Mouse (Mus musculus) neural tube, embryonic 15.5 days (tissue): Measurements from ENCODE around the gene Sh3tc1. TPM values are rescaled to one million over a fixed set of nuclear protein-coding genes. Genes with fewer than 3 reads are reported as not detected.

Experiments used
- ATAC-seq: fragments of 200-750 bp; cut with Nextera tagmentation; 2 replicates; pipeline ENCODE4 v1.8.0; 2017; ENCODE audit warnings: mild to moderate bottlenecking, moderate TSS enrichment, moderate library complexity; ENCODE audit not compliant: low FRiP score
- H3K27ac ChIP-seq: fragments of 300-500 bp; sonication (generic); replicated peaks from 2 replicates; pipeline ENCODE4 v1.5.1; 2015; ENCODE audit warnings: mild to moderate bottlenecking, inconsistent platforms
- H3K27me3 ChIP-seq: fragments of 300-500 bp; sonication (generic); replicated peaks from 2 replicates; pipeline ENCODE4 v1.6.1; 2015; ENCODE audit warnings: inconsistent platforms
- H3K36me3 ChIP-seq: fragments of 300-500 bp; sonication (generic); 2 replicates; pipeline ENCODE4 v1.6.1; 2015; ENCODE audit warnings: inconsistent platforms
- H3K4me1 ChIP-seq: fragments of 300-500 bp; sonication (generic); 2 replicates; pipeline ENCODE4 v1.6.1; 2015; ENCODE audit warnings: inconsistent platforms
- H3K4me2 ChIP-seq: fragments of 300-500 bp; sonication (generic); 2 replicates; pipeline ENCODE4 v1.6.1; 2015; ENCODE audit warnings: inconsistent platforms, mild to moderate bottlenecking, moderate library complexity
- H3K4me3 ChIP-seq: fragments of 300-500 bp; sonication (generic); replicated peaks from 2 replicates; pipeline ENCODE4 v1.5.1; 2015; ENCODE audit warnings: mild to moderate bottlenecking, inconsistent platforms
- H3K9ac ChIP-seq: fragments of 300-500 bp; sonication (generic); replicated peaks from 2 replicates; pipeline ENCODE4 v1.6.1; 2015; ENCODE audit warnings: mild to moderate bottlenecking, inconsistent platforms
- H3K9me3 ChIP-seq: fragments of 300-500 bp; sonication (generic); replicated peaks from 2 replicates; pipeline ENCODE4 v1.6.1; 2016; ENCODE audit warnings: inconsistent platforms
- WGBS: fragments of 180-500 bp; shearing (Covaris S2); methylation state at CpG from one replicate; pipeline ENCODE4 v1.1.7; 2015; ENCODE audit warnings: mixed read lengths; 5-methylcytosine and 5-hydroxymethylcytosine counted together
- polyA plus RNA-seq: library from polyadenylated mRNA; unstranded; fragments of >200 nt; fragmentation: Nextera tagmentation; extraction: Ambion mirVana; gene quantifications from 2 replicates; pipeline ENCODE4 v1.2.1, GENCODE M21; 2015

Sh3tc1 gene
- polyA plus RNA-seq, 1 experiment from 2014 or later, result 3.6 TPM

DNA sequence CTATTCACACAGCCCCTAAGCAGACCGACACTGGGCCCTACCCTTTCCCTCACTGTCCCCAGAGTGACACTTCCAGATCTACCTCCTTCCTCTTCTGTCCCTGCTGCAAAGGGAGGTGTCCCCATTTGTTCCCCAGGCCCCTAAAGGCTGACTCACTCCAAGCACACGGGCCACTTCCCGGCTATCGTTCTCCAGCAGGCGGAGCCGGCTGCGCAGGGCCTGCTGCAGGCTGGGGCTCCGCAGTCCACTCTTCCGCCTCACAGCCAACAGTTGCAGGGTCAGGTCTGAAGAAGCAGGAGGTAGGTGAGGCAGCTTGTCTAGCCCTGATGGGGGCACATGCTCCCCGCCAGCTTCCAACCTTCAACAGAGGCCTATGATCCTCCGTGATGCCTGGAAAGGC lies 21.0 kb downstream of the Sh3tc1 start:
- no peak overlapping the region for H3K4me3 ChIP-seq
- H3K4me1 ChIP-seq, result no peaks in the 10 kb centered on the region
- no peak for ATAC-seq
- no peaks in the 10 kb centered on the region for H3K36me3 ChIP-seq
- H3K27ac ChIP-seq, result no peak overlapping the region
- H3K27me3 ChIP-seq, result no peaks in the 10 kb centered on the region
- no peak overlapping the region for H3K4me2 ChIP-seq
- WGBS, result 78% methylated on average over 11 of the region's 11 CpGs
- no peak overlapping the region for H3K9ac ChIP-seq
- H3K9me3 ChIP-seq, result no peaks in the 10 kb centered on the region

DNA sequence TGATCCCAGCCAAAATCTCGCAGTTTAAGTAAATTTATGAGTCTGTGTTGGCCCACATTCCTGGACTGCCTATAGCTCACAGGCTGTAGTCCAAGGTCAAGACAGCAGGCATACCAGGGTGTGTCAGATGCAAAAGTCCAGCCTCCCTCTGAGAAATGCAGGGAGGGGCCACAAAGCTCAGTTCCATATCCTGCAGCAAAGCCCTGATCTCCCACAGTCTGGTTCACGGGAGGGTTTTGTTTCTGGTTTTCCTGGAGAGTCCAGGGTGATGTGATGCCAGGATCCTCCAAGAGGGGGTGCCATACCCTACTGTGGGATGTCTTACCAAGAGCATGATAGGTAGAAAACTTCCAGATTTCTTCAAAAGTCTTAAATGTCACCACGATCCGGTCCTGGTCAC lies 21.8 kb downstream of the Sh3tc1 start:
- Histone ChIP-seq H3K27me3 (no peaks in the 10 kb centered on the region), H3K36me3 (no peaks in the 10 kb centered on the region), H3K9ac (no peak overlapping the region), H3K4me2 (no peak overlapping the region), H3K27ac (no peak overlapping the region), H3K4me1 (no peaks in the 10 kb centered on the region; the same call in 1 of the 2 replicates), H3K4me3 (no peak overlapping the region), H3K9me3 (no peaks in the 10 kb centered on the region)
- no peak for ATAC-seq
- 55% methylated on average over 4 of the region's 4 CpGs for WGBS

DNA sequence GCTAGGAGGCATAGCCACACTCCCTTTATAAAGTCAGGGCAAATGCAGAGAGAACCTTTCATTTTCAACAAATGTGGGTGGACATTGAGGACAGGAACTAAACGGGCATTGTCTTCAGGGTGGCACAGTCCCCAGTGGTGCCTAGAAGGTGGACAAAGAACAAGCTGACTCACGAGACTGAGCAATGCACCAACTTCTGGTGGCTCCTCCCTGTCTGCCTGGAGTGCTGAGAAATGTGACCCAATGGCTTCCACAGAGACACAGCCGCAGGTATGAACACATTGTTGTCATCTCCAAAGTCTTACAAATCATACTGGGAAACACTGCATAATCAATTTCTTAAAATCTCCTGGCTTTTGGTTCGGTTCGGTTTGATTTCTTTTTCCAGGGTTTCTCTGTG lies 22.3 kb downstream of the Sh3tc1 start:
- no peak overlapping the region for H3K4me3 ChIP-seq
- no peaks in the 10 kb centered on the region for H3K9me3 ChIP-seq
- no peak overlapping the region for H3K9ac ChIP-seq
- ATAC-seq, result no peak
- no peaks in the 10 kb centered on the region for H3K36me3 ChIP-seq
- 87% methylated on average over 5 of the region's 5 CpGs for WGBS
- no peaks in the 10 kb centered on the region; the same call in 1 of the 2 replicates for H3K4me1 ChIP-seq
- no peaks in the 10 kb centered on the region for H3K27me3 ChIP-seq
- no peak overlapping the region for H3K27ac ChIP-seq
- H3K4me2 ChIP-seq, result no peak overlapping the region

DNA sequence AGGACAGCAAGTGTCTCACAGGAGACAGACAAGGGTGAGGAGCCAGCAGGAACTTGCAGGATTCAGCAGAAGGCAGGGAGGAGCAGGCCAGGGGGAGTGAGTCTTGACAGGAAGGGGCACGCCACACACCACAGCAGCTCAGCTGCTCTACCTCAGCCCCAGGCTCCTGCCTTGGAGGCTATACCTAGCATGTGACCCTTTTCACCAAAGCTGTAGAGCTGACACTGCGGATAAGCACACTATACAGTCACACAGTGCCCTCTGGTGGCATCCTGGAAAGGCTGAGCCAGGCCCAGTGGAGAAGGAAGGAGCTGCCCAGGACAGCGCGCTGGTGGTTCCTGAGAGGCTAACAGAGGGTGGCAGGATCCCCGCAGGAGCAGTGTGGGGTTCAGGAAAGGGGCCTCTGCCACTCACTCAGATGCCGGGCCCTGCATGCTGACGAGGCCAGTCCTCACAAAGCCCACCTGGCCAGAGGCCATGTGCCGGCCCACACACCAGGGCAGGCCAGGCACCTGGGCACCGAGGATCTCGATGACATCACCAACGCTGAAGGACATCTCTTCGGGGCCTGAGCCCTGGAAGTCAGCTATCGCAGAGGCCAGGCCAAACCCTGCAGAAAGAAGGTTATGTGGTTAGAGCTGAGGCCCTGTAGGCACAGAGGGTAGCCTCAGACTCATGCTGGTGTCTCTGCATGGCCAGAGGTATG lies 26.0 kb downstream of the Sh3tc1 start:
- no peaks in the 10 kb centered on the region for H3K36me3 ChIP-seq
- no peak overlapping the region for H3K27ac ChIP-seq
- peaks cover 4% of the 10 kb centered on the region; the same call in 1 of the 2 replicates for H3K4me1 ChIP-seq
- H3K9me3 ChIP-seq, result no peaks in the 10 kb centered on the region
- no peaks in the 10 kb centered on the region for H3K27me3 ChIP-seq
- peak; percentile 92 for ATAC-seq
- H3K4me2 ChIP-seq, result no peak overlapping the region
- H3K4me3 ChIP-seq, result no peak overlapping the region
- WGBS, result 52% methylated on average over 13 of the region's 13 CpGs
- H3K9ac ChIP-seq, result no peak overlapping the region

DNA sequence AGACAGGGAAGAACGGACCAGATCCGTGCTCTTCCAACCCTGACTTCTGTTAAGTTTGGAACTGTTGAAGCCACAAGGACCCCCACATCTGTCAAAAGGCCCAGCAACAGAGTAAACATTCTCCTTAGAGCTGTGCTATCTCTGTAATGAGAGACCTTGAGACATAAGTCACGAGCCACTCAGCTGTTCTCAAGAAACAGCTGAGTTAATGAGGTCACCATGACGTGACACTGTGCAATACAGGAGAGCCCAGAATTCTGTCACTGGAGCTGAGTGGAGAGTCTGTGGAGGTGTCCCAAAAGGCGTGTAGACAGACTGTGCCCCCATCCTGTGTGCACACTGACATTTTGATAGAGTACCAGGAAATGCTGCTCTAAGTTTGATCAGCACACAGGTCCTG lies 27.3 kb downstream of the Sh3tc1 start:
- no peak for ATAC-seq
- H3K27ac ChIP-seq, result no peak overlapping the region
- H3K4me2 ChIP-seq, result no peak overlapping the region
- 77% methylated on average over 5 of the region's 5 CpGs for WGBS
- H3K4me3 ChIP-seq, result no peak overlapping the region
- no peaks in the 10 kb centered on the region for H3K27me3 ChIP-seq
- H3K4me1 ChIP-seq, result peaks cover 4% of the 10 kb centered on the region; the same call in 1 of the 2 replicates
- H3K9ac ChIP-seq, result no peak overlapping the region
- H3K9me3 ChIP-seq, result no peaks in the 10 kb centered on the region
- H3K36me3 ChIP-seq, result no peaks in the 10 kb centered on the region

DNA sequence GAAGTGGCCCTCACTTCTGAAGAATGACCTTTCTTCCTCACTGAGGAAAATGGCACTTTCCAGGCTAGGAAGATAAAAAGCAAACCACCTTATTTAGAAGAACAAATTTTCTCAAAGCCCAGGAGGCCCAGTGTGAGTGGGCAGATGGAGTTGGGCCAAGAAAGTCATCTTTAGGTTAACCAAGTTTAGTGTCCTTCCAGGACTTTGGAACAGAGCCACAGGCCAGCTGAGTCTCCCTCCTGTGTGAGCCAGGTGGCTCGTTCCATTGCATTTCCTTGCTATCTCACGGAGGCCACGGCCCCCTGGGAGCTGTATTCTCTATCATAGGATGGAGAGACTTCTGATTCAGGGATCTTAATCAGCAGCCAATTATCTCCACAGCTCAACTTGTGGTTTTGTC lies 28.9 kb downstream of the Sh3tc1 start:
- Histone ChIP-seq H3K4me2 (no peak overlapping the region), H3K4me3 (no peak overlapping the region), H3K4me1 (peaks cover 4% of the 10 kb centered on the region; the same call in 1 of the 2 replicates), H3K9me3 (no peaks in the 10 kb centered on the region), H3K36me3 (no peaks in the 10 kb centered on the region), H3K27me3 (no peaks in the 10 kb centered on the region), H3K27ac (no peak overlapping the region), H3K9ac (no peak overlapping the region)
- ATAC-seq, result no peak
- 47% methylated on average over 3 of the region's 3 CpGs for WGBS

DNA sequence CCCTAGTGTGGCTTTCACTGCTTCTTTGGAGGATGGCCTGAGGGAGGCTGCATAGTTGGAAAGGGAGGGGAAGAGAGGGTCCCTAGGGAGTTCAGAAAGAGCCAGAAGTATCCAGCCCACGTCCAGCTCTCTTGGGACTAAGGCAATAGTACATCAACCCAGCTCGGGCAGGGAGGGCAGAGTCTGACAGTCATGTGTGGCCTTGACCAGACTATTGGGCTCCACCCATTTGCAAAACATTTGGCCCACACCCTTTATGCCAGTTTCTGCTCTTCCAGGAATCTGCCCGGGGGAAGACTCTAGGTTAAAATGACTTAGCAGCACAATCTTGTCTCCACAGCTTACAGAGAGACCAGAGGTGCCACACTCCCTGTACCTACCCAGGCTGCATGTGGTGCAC lies 29.3 kb downstream of the Sh3tc1 start:
- Histone ChIP-seq H3K36me3 (no peaks in the 10 kb centered on the region), H3K27me3 (no peaks in the 10 kb centered on the region), H3K27ac (no peak overlapping the region), H3K4me3 (no peak overlapping the region), H3K4me1 (peaks cover 4% of the 10 kb centered on the region; the same call in 1 of the 2 replicates), H3K4me2 (no peak overlapping the region), H3K9me3 (no peaks in the 10 kb centered on the region), H3K9ac (no peak overlapping the region)
- no peak for ATAC-seq
- WGBS, result 55% methylated on average over 3 of the region's 3 CpGs

DNA sequence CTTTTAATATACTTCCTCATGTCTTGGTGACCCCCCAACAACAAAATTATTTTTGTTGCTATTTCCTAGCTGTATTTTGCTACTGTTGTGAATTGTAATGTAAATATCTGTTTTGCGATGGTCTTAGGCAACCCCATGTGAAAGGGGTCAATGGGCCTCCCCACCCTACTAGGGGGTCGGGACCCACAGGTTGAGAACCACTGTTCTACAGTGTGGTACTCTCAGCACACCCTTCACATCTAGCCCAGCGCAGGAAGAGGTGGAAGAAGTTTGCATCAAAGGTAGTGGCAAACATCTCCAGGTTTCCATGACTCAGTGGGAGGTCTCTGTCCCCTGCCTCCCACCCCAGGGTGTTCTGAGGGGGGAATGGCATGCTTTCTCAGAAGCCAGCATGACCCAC lies 34.4 kb downstream of the Sh3tc1 start:
- Histone ChIP-seq H3K9ac (no peak overlapping the region), H3K36me3 (no peaks in the 10 kb centered on the region), H3K27me3 (no peaks in the 10 kb centered on the region), H3K4me1 (no peaks in the 10 kb centered on the region), H3K4me3 (no peak overlapping the region), H3K4me2 (no peak overlapping the region), H3K27ac (no peak overlapping the region), H3K9me3 (no peaks in the 10 kb centered on the region)
- ATAC-seq, result no peak
- WGBS, result 97% methylated on average over 3 of the region's 3 CpGs

DNA sequence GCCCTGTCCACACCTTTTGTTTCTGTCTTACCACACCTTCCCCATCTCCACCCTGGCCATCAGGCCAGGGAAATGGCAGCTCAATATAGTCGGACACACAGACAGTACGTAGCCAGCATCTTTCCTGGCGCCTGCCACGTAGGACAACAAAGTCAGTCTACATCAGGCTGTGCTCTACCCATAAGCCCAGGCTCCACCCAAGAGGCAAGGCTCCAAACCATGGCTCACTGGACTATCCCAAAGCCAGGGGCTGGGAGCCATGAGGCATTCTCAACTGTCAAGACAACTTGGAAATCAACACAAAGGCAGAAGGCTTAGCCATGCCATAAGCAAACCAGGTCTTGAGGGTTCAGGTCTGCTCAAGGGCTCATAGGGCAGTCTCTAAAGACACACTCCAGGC lies 36.0 kb downstream of the Sh3tc1 start:
- WGBS, result 92% methylated on average over 4 of the region's 4 CpGs
- Histone ChIP-seq H3K9ac (no peak overlapping the region), H3K4me1 (no peaks in the 10 kb centered on the region), H3K4me3 (no peak overlapping the region), H3K4me2 (no peak overlapping the region), H3K9me3 (no peaks in the 10 kb centered on the region), H3K27me3 (no peaks in the 10 kb centered on the region), H3K36me3 (no peaks in the 10 kb centered on the region), H3K27ac (no peak overlapping the region)
- ATAC-seq, result no peak

DNA sequence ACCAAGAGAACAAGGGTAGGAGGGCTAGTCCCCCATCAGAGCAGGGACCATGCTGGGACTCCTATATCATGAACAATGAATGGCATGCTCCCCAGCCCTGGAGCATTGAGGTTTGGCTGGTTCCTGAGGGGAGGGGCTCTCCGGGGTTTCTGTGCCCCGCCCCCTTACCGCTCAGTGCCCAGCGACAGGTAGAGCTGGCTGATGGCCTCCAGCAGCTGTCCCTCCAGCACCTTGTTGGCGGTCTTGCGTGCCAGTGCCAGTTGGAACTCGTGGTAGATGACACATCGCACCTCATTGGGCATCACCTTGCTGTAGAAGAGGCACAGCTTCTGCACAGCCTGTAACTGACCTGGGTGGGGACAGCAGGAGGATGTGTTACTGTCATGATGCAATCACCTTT lies 36.6 kb downstream of the Sh3tc1 start:
- no peak for ATAC-seq
- no peak overlapping the region for H3K27ac ChIP-seq
- 84% methylated on average over 8 of the region's 8 CpGs for WGBS

DNA sequence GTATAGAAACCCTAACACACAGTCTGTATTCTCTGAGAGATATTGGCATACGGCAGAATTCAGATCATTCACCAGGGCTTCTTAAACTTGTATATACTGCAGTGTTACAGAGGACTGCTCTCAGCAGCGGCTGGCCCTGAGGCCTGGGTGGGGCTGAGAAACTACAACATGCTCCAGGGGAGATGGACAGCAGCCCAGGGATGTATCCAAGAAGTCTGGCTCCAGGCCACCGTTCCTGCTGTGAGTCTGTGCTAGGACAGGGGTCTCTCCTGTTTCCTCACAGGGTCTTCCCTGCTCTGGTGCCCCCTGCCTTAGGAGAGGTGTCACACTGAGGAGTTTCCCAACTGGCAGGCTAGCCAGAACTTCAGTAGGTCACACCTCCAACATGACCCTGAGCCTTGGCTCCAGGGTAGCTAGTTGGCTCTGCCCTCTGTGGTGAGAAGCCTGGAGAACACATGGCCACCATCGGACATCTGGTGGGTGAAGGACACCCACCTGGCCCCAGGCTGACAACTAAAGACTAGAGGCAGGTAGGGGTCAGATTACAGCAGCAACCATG lies 37.1 kb downstream of the Sh3tc1 start:
- Histone ChIP-seq H3K4me3 (no peak overlapping the region), H3K27ac (no peak overlapping the region), H3K27me3 (no peaks in the 10 kb centered on the region), H3K9me3 (no peaks in the 10 kb centered on the region), H3K4me1 (no peaks in the 10 kb centered on the region), H3K9ac (no peak overlapping the region), H3K36me3 (no peaks in the 10 kb centered on the region), H3K4me2 (no peak overlapping the region)
- ATAC-seq, result no peak
- WGBS, result 82% methylated on average over 4 of the region's 4 CpGs

More for the DNA sequence above, 36.6 kb downstream of the Sh3tc1 start:
- H3K4me1 ChIP-seq, result no peaks in the 10 kb centered on the region
- H3K4me2 ChIP-seq, result no peak overlapping the region
- no peaks in the 10 kb centered on the region for H3K36me3 ChIP-seq
- H3K27me3 ChIP-seq, result no peaks in the 10 kb centered on the region
- H3K9me3 ChIP-seq, result no peaks in the 10 kb centered on the region
- no peak overlapping the region for H3K4me3 ChIP-seq
- no peak overlapping the region for H3K9ac ChIP-seq

DNA sequence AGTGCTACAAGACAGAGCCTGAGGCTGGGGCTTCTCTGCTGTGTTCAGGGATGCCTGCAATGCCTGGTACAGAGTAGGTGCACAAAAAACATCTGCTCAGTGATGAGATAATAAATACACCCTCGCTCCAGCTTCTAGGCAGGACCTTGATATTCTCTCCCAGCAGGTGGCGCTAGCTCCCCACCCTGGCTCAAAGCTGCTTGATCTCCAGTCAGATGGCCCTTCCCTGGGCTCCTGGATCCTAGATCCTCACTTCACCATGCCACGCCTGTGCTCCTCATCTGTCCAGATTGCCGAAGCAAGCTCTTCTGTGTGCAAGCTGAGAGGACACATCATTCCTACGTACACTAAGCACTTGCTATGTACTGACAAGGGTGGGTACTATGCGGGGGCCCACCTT lies 38.7 kb downstream of the Sh3tc1 start:
- 53% methylated on average over 6 of the region's 6 CpGs for WGBS
- H3K4me3 ChIP-seq, result no peak overlapping the region
- no peak overlapping the region for H3K4me2 ChIP-seq
- no peak overlapping the region for H3K27ac ChIP-seq
- no peak for ATAC-seq
- no peaks in the 10 kb centered on the region for H3K9me3 ChIP-seq
- H3K9ac ChIP-seq, result no peak overlapping the region
- no peaks in the 10 kb centered on the region for H3K36me3 ChIP-seq
- H3K27me3 ChIP-seq, result no peaks in the 10 kb centered on the region
- H3K4me1 ChIP-seq, result peaks cover 1% of the 10 kb centered on the region; the same call in 1 of the 2 replicates
